In the genomic region with DNA sequence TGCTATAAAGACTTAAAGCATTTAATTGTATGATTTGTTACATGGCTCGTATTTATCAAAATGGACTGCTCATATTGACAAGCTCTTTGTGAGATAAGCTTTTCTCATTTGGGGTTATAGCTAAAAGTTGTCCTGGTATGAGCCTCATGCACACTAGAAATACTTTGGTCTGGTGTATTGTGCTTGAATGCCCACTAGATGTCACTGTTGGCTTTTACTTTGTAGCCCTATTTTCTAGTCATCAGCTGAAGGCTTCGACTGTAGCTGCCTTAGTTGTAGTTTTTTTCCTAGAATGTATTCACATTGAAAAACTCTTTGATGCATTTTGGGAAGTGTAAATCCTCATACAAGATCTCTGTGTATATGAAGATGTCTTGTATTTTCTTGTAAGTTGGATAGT, we compare ENCODE assay signal across 10 mouse cellular contexts. TPM values are rescaled to one million over a fixed set of nuclear protein-coding genes. Genes with fewer than 3 reads are reported as not detected.
DNase-seq lines count a peak whose midpoint lies in the region; ATAC-seq and TF ChIP-seq lines count a peak whose summit lies in the region.
"Had no signal": no experiment of that assay in that cellular context is flagged by ENCODE, and none has a peak within 500 bp of the region (broad histone marks: within the 10 kb centered on the region; RNA-seq: fewer than 3 reads in every experiment).

No protein-coding gene starts in this region.

- peak; percentile 85 for TF ChIP-seq CTCF in kidney, postnatal 0 days (IDR thresholded peaks at IDR 0.05; ENCODE audit: low read depth)
- peak; percentile 93 for TF ChIP-seq CTCF in midbrain, postnatal 0 days (IDR thresholded peaks at IDR 0.05)

- H3K9me3 ChIP-seq in kidney, postnatal 0 days (replicated peaks; ENCODE audit: low read length) = no peaks in the 10 kb centered on the region
- no peaks in the 10 kb centered on the region for H3K9me3 ChIP-seq in kidney, embryonic 14.5 days (ENCODE audit: control insufficient read depth, low read length)
- H3K9me3 ChIP-seq in midbrain, postnatal 0 days (ENCODE audit: low read length) = no peaks in the 10 kb centered on the region

- H3K36me3 ChIP-seq in kidney, postnatal 0 days (ENCODE audit: insufficient read depth, low read length) = peaks cover 7% of the 10 kb centered on the region; the same call in 1 of the 2 replicates
- H3K36me3 ChIP-seq in kidney, embryonic 14.5 days (ENCODE audit: control insufficient read depth, insufficient read depth, low read length) = peaks cover 9% of the 10 kb centered on the region; the same call in 1 of the 2 replicates
- H3K36me3 ChIP-seq in midbrain, postnatal 0 days (ENCODE audit: insufficient read depth, low read length) = peaks cover 6% of the 10 kb centered on the region; the same call in 1 of the 2 replicates

- peak; percentile 89 for DNase-seq in kidney, postnatal 0 days (ENCODE audit: low spot score)
- DNase-seq in T-cell, adult 2 months (ENCODE audit: low spot score) = peak; percentile 37
- DNase-seq in layer of hippocampus, adult 18-20 months (ENCODE audit: low spot score in 2 of 2) = peak; percentile 16 to 78
- peak; percentile 81 for DNase-seq in midbrain, postnatal 0 days (ENCODE audit: low spot score)
- DNase-seq in gastrocnemius, postnatal 4 days (ENCODE audit: low spot score in 2 of 2) = no peak

- H3K4me2 ChIP-seq in kidney, postnatal 0 days (ENCODE audit: low read length) = no peak overlapping the region
- H3K4me2 ChIP-seq in kidney, embryonic 14.5 days (replicated peaks; ENCODE audit: low read depth, low read length) = no peak overlapping the region
- H3K4me2 ChIP-seq in midbrain, postnatal 0 days (ENCODE audit: low read depth, low read length, poor library complexity, severe bottlenecking) = no peak overlapping the region

- no peak overlapping the region for H3K9ac ChIP-seq in kidney, postnatal 0 days (ENCODE audit: low read depth, low read length)
- H3K9ac ChIP-seq in kidney, embryonic 14.5 days (ENCODE audit: low read depth, low read length) = no peak overlapping the region
- no peak overlapping the region for H3K9ac ChIP-seq in midbrain, postnatal 0 days (replicated peaks; ENCODE audit: low read length, poor library complexity, severe bottlenecking)

- WGBS in kidney, postnatal 0 days = 21% methylated on average over 2 of the region's 2 CpGs
- WGBS in kidney, embryonic 14.5 days = 17% methylated on average over 2 of the region's 2 CpGs
- 12% methylated on average over 2 of the region's 2 CpGs for WGBS in midbrain, postnatal 0 days

- H3K27me3 ChIP-seq in kidney, postnatal 0 days (ENCODE audit: insufficient read depth, low read length) = no peaks in the 10 kb centered on the region
- H3K27me3 ChIP-seq in kidney, embryonic 14.5 days (ENCODE audit: control insufficient read depth, insufficient read depth, low read length) = no peaks in the 10 kb centered on the region
- H3K27me3 ChIP-seq in midbrain, postnatal 0 days (ENCODE audit: insufficient read depth, low read length) = no peaks in the 10 kb centered on the region

- H3K4me1 ChIP-seq in kidney, postnatal 0 days (replicated peaks; ENCODE audit: insufficient read depth, low read length) = no peaks in the 10 kb centered on the region
- no peaks in the 10 kb centered on the region for H3K4me1 ChIP-seq in kidney, embryonic 14.5 days (ENCODE audit: control insufficient read depth, insufficient read depth, low read length)
- H3K4me1 ChIP-seq in midbrain, postnatal 0 days (ENCODE audit: insufficient read depth, low read length) = no peaks in the 10 kb centered on the region

- no peak overlapping the region for H3K27ac ChIP-seq in kidney, postnatal 0 days
- no peak overlapping the region for H3K27ac ChIP-seq in kidney, embryonic 14.5 days (ENCODE audit: low read depth, low read length)
- no peak overlapping the region for H3K27ac ChIP-seq in midbrain, postnatal 0 days (ENCODE audit: low read depth, low read length)
- H3K27ac ChIP-seq: macrophage had no signal

- ATAC-seq in kidney, postnatal 0 days (replicated peaks; ENCODE audit: low FRiP score, low read depth) = 0 out of 2 replicates have a peak, but pooled peaks have one; percentile 43
- ATAC-seq in kidney, embryonic 14.5 days (ENCODE audit: low FRiP score, low TSS enrichment) = no peak
- peak; percentile 80 for ATAC-seq in CD4-positive, CD25-positive, alpha-beta regulatory T cell, adult 4 months
- peak; percentile 90 for ATAC-seq in erythroblast, adult 5-6 weeks (replicated peaks; ENCODE audit: low FRiP score, poor library complexity, severe bottlenecking)
- 0 out of 2 replicates have a peak, but pooled peaks have one; percentile 68 for ATAC-seq in midbrain, postnatal 0 days (ENCODE audit: low FRiP score)

- H3K4me3 ChIP-seq in kidney, postnatal 0 days (replicated peaks; ENCODE audit: low read depth, low read length) = no peak overlapping the region
- no peak overlapping the region for H3K4me3 ChIP-seq in kidney, embryonic 14.5 days (ENCODE audit: low read length)
- no peak overlapping the region for H3K4me3 ChIP-seq in midbrain, postnatal 0 days (ENCODE audit: low read depth, low read length)
- H3K4me3 ChIP-seq: erythroblast, embryonic 14.5 days had no signal

RNA-seq across cellular contexts. Expression of gene Anapc10, which starts 22.7 kb away (rescaled TPM):
- 47.4 and 49.5 TPM in 2 replicates for polyA plus RNA-seq in kidney, postnatal 0 days (2015; fragmentation: Nextera tagmentation; extraction: Ambion mirVana)
- 38.4 and 54.9 TPM in 2 replicates for polyA plus RNA-seq in kidney, embryonic 14.5 days (2014; fragmentation: Nextera tagmentation; extraction: Ambion mirVana)
- polyA plus RNA-seq in CD4-positive, CD25-positive, alpha-beta regulatory T cell, adult 4 months (2017; shearing (Covaris generic)) = 10 to 100 TPM; 19.5 to 29.4 TPM
- 6.0 and 6.3 TPM in 2 replicates for total RNA-seq in erythroblast, adult 5-6 weeks (2015; ENCODE audit: low replicate concordance)
- total RNA-seq in erythroblast, adult 5-6 weeks (2017; ENCODE audit: low replicate concordance) = 2.3 and 2.5 TPM in 2 replicates
- 1 to 10 TPM; 9.2 TPM for total RNA-seq in layer of hippocampus, adult 18-20 months (2021)
- 8.3 and 8.6 TPM in 2 replicates for total RNA-seq in midbrain, postnatal 0 days (2014; rRNA removed)
- polyA plus RNA-seq in midbrain, postnatal 0 days (2015; fragmentation: Nextera tagmentation; extraction: Ambion mirVana) = 39.2 and 39.7 TPM in 2 replicates
- 1 to 10 TPM; 7.1 to 10.0 TPM for total RNA-seq in gastrocnemius, postnatal 4 days (2021)
- polyA plus RNA-seq: erythroblast, embryonic 14.5 days had no signal

RNA-seq across cellular contexts. Expression of gene Abce1, which starts 22.8 kb away (rescaled TPM):
- 62.7 and 69.8 TPM in 2 replicates for polyA plus RNA-seq in kidney, postnatal 0 days (2015; fragmentation: Nextera tagmentation; extraction: Ambion mirVana)
- 66.4 and 127 TPM in 2 replicates for polyA plus RNA-seq in kidney, embryonic 14.5 days (2014; fragmentation: Nextera tagmentation; extraction: Ambion mirVana)
- polyA plus RNA-seq in CD4-positive, CD25-positive, alpha-beta regulatory T cell, adult 4 months (2017; shearing (Covaris generic)) = 10 to 100 TPM; 68.6 to 83.1 TPM
- total RNA-seq in erythroblast, adult 5-6 weeks (2015; ENCODE audit: low replicate concordance) = 34.5 and 49.4 TPM in 2 replicates
- 34.0 and 44.0 TPM in 2 replicates for total RNA-seq in erythroblast, adult 5-6 weeks (2017; ENCODE audit: low replicate concordance)
- total RNA-seq in layer of hippocampus, adult 18-20 months (2021) = 10 to 100 TPM; 72.4 to 73.4 TPM
- 80.7 and 88.6 TPM in 2 replicates for total RNA-seq in midbrain, postnatal 0 days (2014; rRNA removed)
- 59.6 and 61.9 TPM in 2 replicates for polyA plus RNA-seq in midbrain, postnatal 0 days (2015; fragmentation: Nextera tagmentation; extraction: Ambion mirVana)
- 10 to 100 TPM; 45.1 to 54.0 TPM for total RNA-seq in gastrocnemius, postnatal 4 days (2021)

Comparison
In these comparisons a context has a peak if more than half of its experiments do, and no peak if none do; other contexts are left out.
1. DNase-seq: peak in kidney, postnatal 0 days (single experiment), T-cell, adult 2 months (single experiment), layer of hippocampus, adult 18-20 months (2 of 2) and midbrain, postnatal 0 days (single experiment); none in gastrocnemius, postnatal 4 days (0 of 2).